Mouse (Mus musculus): ENCODE results near the gene Pitpna.

DNA sequence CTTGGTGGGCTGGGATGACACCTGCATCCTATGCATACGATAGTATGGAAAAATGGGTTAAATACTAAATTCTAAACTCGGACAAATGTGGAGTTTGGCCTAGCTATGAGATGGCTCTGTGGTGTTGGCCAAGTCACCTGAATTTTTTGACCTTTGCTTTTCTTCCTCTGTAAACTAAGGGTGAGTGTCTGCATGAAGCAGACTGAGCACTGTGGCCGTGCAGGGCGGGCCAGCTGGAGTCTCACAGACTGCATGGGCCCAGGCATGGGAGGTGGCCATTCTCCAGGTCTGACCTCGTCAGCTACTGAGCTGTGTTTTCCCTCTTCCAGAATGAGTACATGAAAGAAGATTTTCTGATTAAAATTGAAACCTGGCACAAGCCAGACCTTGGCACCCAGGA, 20.9 kb downstream of the Pitpna start:
- no peak for TF ChIP-seq POLR2A (IDR thresholded peaks at IDR 0.05; ENCODE audit: extremely low read depth, insufficient read depth, low read length)
- no peak for TF ChIP-seq CTCF (IDR thresholded peaks at IDR 0.05; ENCODE audit: extremely low read depth, insufficient read depth, low read length)

Measured in cortical plate, adult 2 months (tissue).